ENCODE assay signal across 11 mouse cellular contexts in genomic region chr1:91770221-91770624, GRCm38 (mm10). TPM values are rescaled to one million over a fixed set of nuclear protein-coding genes. Genes with fewer than 3 reads are reported as not detected.
DNase-seq lines count a peak whose midpoint lies in the region; ATAC-seq lines count a peak whose summit lies in the region.
"Had no signal": no experiment of that assay in that cellular context is flagged by ENCODE, and none has a peak within 500 bp of the region (broad histone marks: within the 10 kb centered on the region; RNA-seq: fewer than 3 reads in every experiment).

No protein-coding gene starts in this region.

- peaks cover 10% of the 10 kb centered on the region for H3K4me1 ChIP-seq in heart, embryonic 15.5 days (replicated peaks)
- peaks cover 15% of the 10 kb centered on the region for H3K4me1 ChIP-seq in lung, embryonic 15.5 days

- no peaks in the 10 kb centered on the region for H3K9me3 ChIP-seq in heart, embryonic 15.5 days (replicated peaks)
- H3K9me3 ChIP-seq in lung, embryonic 15.5 days, result no peaks in the 10 kb centered on the region

- peak overlapping the region; percentile 26 for H3K4me3 ChIP-seq in heart, embryonic 15.5 days
- no peak overlapping the region for H3K4me3 ChIP-seq in lung, embryonic 15.5 days

- H3K36me3 ChIP-seq in heart, embryonic 15.5 days, result no peaks in the 10 kb centered on the region
- no peaks in the 10 kb centered on the region for H3K36me3 ChIP-seq in lung, embryonic 15.5 days

- WGBS in heart, embryonic 15.5 days, result 9% methylated on average over 12 of the region's 12 CpGs
- WGBS in lung, embryonic 15.5 days, result 6% methylated on average over 12 of the region's 12 CpGs

- H3K9ac ChIP-seq in heart, embryonic 15.5 days, result 0 out of 2 replicates have a peak overlapping the region, but pooled peaks have one; percentile 14
- no peak overlapping the region for H3K9ac ChIP-seq in lung, embryonic 15.5 days

- no peak for DNase-seq in heart, postnatal 4 days
- peak; percentile 60 for DNase-seq in MN1 (ENCODE audit: low spot score)
- peak; percentile 18 for DNase-seq in fat pad, adult 2 months (ENCODE audit: extremely low read depth, low read depth, low spot score)
- DNase-seq in layer of hippocampus, postnatal 10 days (ENCODE audit: low spot score in 2 of 2), result no peak
- DNase-seq in adipocyte (ENCODE audit: low spot score), result no peak
- DNase-seq in testis, postnatal 10 days (ENCODE audit: low spot score), result no peak
- DNase-seq: cerebellum, adult 9-11 months; gastrocnemius, postnatal 25 days had no signal

- H3K27me3 ChIP-seq in heart, embryonic 15.5 days, result peaks cover 12% of the 10 kb centered on the region
- no peaks in the 10 kb centered on the region for H3K27me3 ChIP-seq in lung, embryonic 15.5 days

- peak overlapping the region; percentile 59 for H3K4me2 ChIP-seq in heart, embryonic 15.5 days
- peak overlapping the region; percentile 12; the same call in 1 of the 2 replicates for H3K4me2 ChIP-seq in lung, embryonic 15.5 days

- H3K27ac ChIP-seq in heart, embryonic 15.5 days, result no peak overlapping the region
- no peak overlapping the region for H3K27ac ChIP-seq in lung, embryonic 15.5 days

- ATAC-seq in heart, embryonic 15.5 days (replicated peaks; ENCODE audit: insufficient number of reproducible peaks, insufficient read depth, low FRiP score, low read depth), result no peak
- peak; percentile 29; the same call in 1 of the 2 replicates for ATAC-seq in lung, embryonic 15.5 days (ENCODE audit: borderline replicate concordance, extremely low read depth, low FRiP score, low TSS enrichment)

RNA-seq across cellular contexts. Expression of gene Twist2, which starts 31.0 kb away (rescaled TPM):
- polyA plus RNA-seq in heart, embryonic 15.5 days (2015; fragmentation: Nextera tagmentation; extraction: Ambion mirVana), result 2.9 and 5.2 TPM in 2 replicates
- 1 to 10 TPM; 3.7 to 4.1 TPM for total RNA-seq in heart, postnatal 4 days (2021)
- polyA plus RNA-seq in lung, embryonic 15.5 days (2015; fragmentation: Nextera tagmentation; extraction: Ambion mirVana), result 9.4 and 10.4 TPM in 2 replicates
- total RNA-seq in layer of hippocampus, postnatal 10 days (2021), result 1 to 10 TPM; 1.8 to 2.1 TPM
- total RNA-seq: megakaryocyte, adult 5-6 weeks had no signal

Comparison
In these comparisons a context has a peak if more than half of its experiments do, and no peak if none do; other contexts are left out.
1. DNase-seq: peak in MN1 (single experiment) and fat pad, adult 2 months (single experiment); none in heart, postnatal 4 days (single experiment), layer of hippocampus, postnatal 10 days (0 of 2), adipocyte (single experiment) and testis, postnatal 10 days (single experiment).